Mouse (Mus musculus): ENCODE data around the gene Them7. TPM values are rescaled to one million over a fixed set of nuclear protein-coding genes. Genes with fewer than 3 reads are reported as not detected.

Them7 gene
- polyA plus RNA-seq, 1 experiment from 2014 or later = 0.58 TPM

- 71% methylated on average over 4 of the region's 4 CpGs for WGBS
- Histone ChIP-seq H3K4me3 (no peak overlapping the region), H3K4me1 (no peaks in the 10 kb centered on the region), H3K27ac (no peak overlapping the region), H3K4me2 (replicated peaks) (no peak overlapping the region), H3K9me3 (no peaks in the 10 kb centered on the region), H3K36me3 (no peaks in the 10 kb centered on the region), H3K9ac (no peak overlapping the region), H3K27me3 (replicated peaks) (no peaks in the 10 kb centered on the region; the same call in 1 of the 2 replicates)
- no peak for ATAC-seq (ENCODE audit: low FRiP score, low read depth)
These were observed 184.4 kb downstream of the Them7 start for GRCm38 (mm10) chr2:105408511-105408910.

GRCm38 (mm10) chr2:105409253-105409652, 185.1 kb downstream of the Them7 start:
- no peak overlapping the region for H3K4me3 ChIP-seq
- no peak overlapping the region for H3K4me2 ChIP-seq (replicated peaks)
- no peak overlapping the region for H3K27ac ChIP-seq
- 94% methylated on average over 1 of the region's 1 CpGs for WGBS
- H3K4me1 ChIP-seq = no peaks in the 10 kb centered on the region
- H3K36me3 ChIP-seq = no peaks in the 10 kb centered on the region
- no peak overlapping the region for H3K9ac ChIP-seq
- no peaks in the 10 kb centered on the region for H3K9me3 ChIP-seq
- no peak for ATAC-seq (ENCODE audit: low FRiP score, low read depth)
- H3K27me3 ChIP-seq (replicated peaks) = no peaks in the 10 kb centered on the region; the same call in 1 of the 2 replicates

GRCm38 (mm10) chr2:105414309-105414708, 190.2 kb downstream of the Them7 start:
- WGBS = 88% methylated on average over 2 of the region's 2 CpGs
- no peak for ATAC-seq (ENCODE audit: low FRiP score, low read depth)
- Histone ChIP-seq H3K9ac (no peak overlapping the region), H3K4me2 (replicated peaks) (no peak overlapping the region), H3K9me3 (no peaks in the 10 kb centered on the region), H3K36me3 (no peaks in the 10 kb centered on the region), H3K4me1 (no peaks in the 10 kb centered on the region; the same call in 1 of the 2 replicates), H3K4me3 (no peak overlapping the region), H3K27me3 (replicated peaks) (no peaks in the 10 kb centered on the region; the same call in 1 of the 2 replicates), H3K27ac (no peak overlapping the region)

- Histone ChIP-seq H3K27me3 (replicated peaks) (no peaks in the 10 kb centered on the region; the same call in 1 of the 2 replicates), H3K4me3 (no peak overlapping the region), H3K27ac (no peak overlapping the region), H3K9me3 (no peaks in the 10 kb centered on the region), H3K4me2 (replicated peaks) (no peak overlapping the region), H3K4me1 (no peaks in the 10 kb centered on the region; the same call in 1 of the 2 replicates), H3K9ac (no peak overlapping the region), H3K36me3 (no peaks in the 10 kb centered on the region)
- ATAC-seq (ENCODE audit: low FRiP score, low read depth) = no peak
- 70% methylated on average over 7 of the region's 7 CpGs for WGBS
These were observed 192.0 kb downstream of the Them7 start for GRCm38 (mm10) chr2:105416046-105416659.

- no peak overlapping the region for H3K4me3 ChIP-seq
- H3K9ac ChIP-seq = no peak overlapping the region
- H3K27me3 ChIP-seq (replicated peaks) = no peaks in the 10 kb centered on the region
- no peak overlapping the region for H3K4me2 ChIP-seq (replicated peaks)
- H3K9me3 ChIP-seq = no peaks in the 10 kb centered on the region
- peak; percentile 52; the same call in 1 of the 2 replicates for ATAC-seq (ENCODE audit: low FRiP score, low read depth)
- H3K27ac ChIP-seq = no peak overlapping the region
- no peaks in the 10 kb centered on the region for H3K36me3 ChIP-seq
- 54% methylated on average over 8 of the region's 8 CpGs for WGBS
- H3K4me1 ChIP-seq = no peaks in the 10 kb centered on the region; the same call in 1 of the 2 replicates
These were observed 192.7 kb downstream of the Them7 start for GRCm38 (mm10) chr2:105416660-105417348.

GRCm38 (mm10) chr2:105417663-105418062, 193.5 kb downstream of the Them7 start:
- Histone ChIP-seq H3K4me2 (replicated peaks) (no peak overlapping the region), H3K4me1 (no peaks in the 10 kb centered on the region; the same call in 1 of the 2 replicates), H3K36me3 (no peaks in the 10 kb centered on the region), H3K27ac (no peak overlapping the region), H3K9me3 (no peaks in the 10 kb centered on the region), H3K27me3 (replicated peaks) (no peaks in the 10 kb centered on the region), H3K9ac (no peak overlapping the region), H3K4me3 (no peak overlapping the region)
- 81% methylated on average over 5 of the region's 5 CpGs for WGBS
- ATAC-seq (ENCODE audit: low FRiP score, low read depth) = no peak

GRCm38 (mm10) chr2:105418629-105419227, 194.6 kb downstream of the Them7 start:
- no peaks in the 10 kb centered on the region for H3K36me3 ChIP-seq
- H3K4me3 ChIP-seq = no peak overlapping the region
- H3K27ac ChIP-seq = no peak overlapping the region
- H3K4me2 ChIP-seq (replicated peaks) = no peak overlapping the region
- no peaks in the 10 kb centered on the region for H3K9me3 ChIP-seq
- H3K27me3 ChIP-seq (replicated peaks) = no peaks in the 10 kb centered on the region
- no peaks in the 10 kb centered on the region; the same call in 1 of the 2 replicates for H3K4me1 ChIP-seq
- 89% methylated on average over 12 of the region's 12 CpGs for WGBS
- H3K9ac ChIP-seq = no peak overlapping the region
- no peak for ATAC-seq (ENCODE audit: low FRiP score, low read depth)

GRCm38 (mm10) chr2:105427447-105427846, 203.3 kb downstream of the Them7 start:
- no peaks in the 10 kb centered on the region for H3K27me3 ChIP-seq (replicated peaks)
- H3K36me3 ChIP-seq = no peaks in the 10 kb centered on the region
- ATAC-seq (ENCODE audit: low FRiP score, low read depth) = no peak
- no peaks in the 10 kb centered on the region for H3K9me3 ChIP-seq
- no peak overlapping the region for H3K27ac ChIP-seq
- no peak overlapping the region for H3K9ac ChIP-seq
- H3K4me1 ChIP-seq = no peaks in the 10 kb centered on the region; the same call in 1 of the 2 replicates
- H3K4me3 ChIP-seq = no peak overlapping the region
- 80% methylated on average over 8 of the region's 8 CpGs for WGBS
- H3K4me2 ChIP-seq (replicated peaks) = no peak overlapping the region

- Histone ChIP-seq H3K9ac (no peak overlapping the region), H3K4me3 (no peak overlapping the region), H3K36me3 (no peaks in the 10 kb centered on the region), H3K27ac (no peak overlapping the region), H3K9me3 (no peaks in the 10 kb centered on the region), H3K4me2 (replicated peaks) (no peak overlapping the region), H3K4me1 (no peaks in the 10 kb centered on the region; the same call in 1 of the 2 replicates), H3K27me3 (replicated peaks) (no peaks in the 10 kb centered on the region)
- 5% methylated on average over 12 of the region's 12 CpGs for WGBS
- no peak for ATAC-seq (ENCODE audit: low FRiP score, low read depth)
These were observed 203.9 kb downstream of the Them7 start for GRCm38 (mm10) chr2:105428029-105428428.

GRCm38 (mm10) chr2:105428467-105428866, 204.3 kb downstream of the Them7 start:
- 21% methylated on average over 6 of the region's 6 CpGs for WGBS

More at GRCm38 (mm10) chr2:105428467-105428866, 204.3 kb downstream of the Them7 start:
- no peak overlapping the region for H3K9ac ChIP-seq
- H3K4me1 ChIP-seq = no peaks in the 10 kb centered on the region; the same call in 1 of the 2 replicates
- no peaks in the 10 kb centered on the region for H3K9me3 ChIP-seq
- H3K27me3 ChIP-seq (replicated peaks) = no peaks in the 10 kb centered on the region
- no peaks in the 10 kb centered on the region for H3K36me3 ChIP-seq
- H3K4me3 ChIP-seq = no peak overlapping the region
- H3K27ac ChIP-seq = no peak overlapping the region
- ATAC-seq (ENCODE audit: low FRiP score, low read depth) = no peak
- no peak overlapping the region for H3K4me2 ChIP-seq (replicated peaks)
